Mouse (Mus musculus): Measurements from ENCODE around the gene Zbtb20.

The Zbtb20 gene

DNA sequence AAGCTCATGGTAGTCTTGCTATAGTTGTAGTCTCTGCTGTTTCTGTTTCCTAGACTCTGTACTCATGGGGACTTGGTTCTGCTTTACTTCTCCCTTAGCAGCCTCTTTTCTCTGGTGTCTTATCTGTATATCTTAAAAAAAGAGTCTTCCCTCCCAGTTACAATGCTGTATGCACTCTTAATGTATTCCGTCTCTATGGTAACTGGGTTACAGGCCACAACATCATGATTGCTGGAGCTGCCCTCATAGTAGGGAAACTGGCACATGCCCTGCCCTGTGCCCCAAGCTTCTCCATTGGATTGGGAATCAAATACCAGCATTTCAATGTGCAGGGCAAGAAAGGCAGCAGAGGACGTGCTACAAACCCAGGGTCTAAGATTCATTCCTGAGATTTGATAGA is 567.4 kb downstream of the Zbtb20 start:
- DNase-seq (ENCODE audit: low spot score in 2 of 2): no peak

DNA sequence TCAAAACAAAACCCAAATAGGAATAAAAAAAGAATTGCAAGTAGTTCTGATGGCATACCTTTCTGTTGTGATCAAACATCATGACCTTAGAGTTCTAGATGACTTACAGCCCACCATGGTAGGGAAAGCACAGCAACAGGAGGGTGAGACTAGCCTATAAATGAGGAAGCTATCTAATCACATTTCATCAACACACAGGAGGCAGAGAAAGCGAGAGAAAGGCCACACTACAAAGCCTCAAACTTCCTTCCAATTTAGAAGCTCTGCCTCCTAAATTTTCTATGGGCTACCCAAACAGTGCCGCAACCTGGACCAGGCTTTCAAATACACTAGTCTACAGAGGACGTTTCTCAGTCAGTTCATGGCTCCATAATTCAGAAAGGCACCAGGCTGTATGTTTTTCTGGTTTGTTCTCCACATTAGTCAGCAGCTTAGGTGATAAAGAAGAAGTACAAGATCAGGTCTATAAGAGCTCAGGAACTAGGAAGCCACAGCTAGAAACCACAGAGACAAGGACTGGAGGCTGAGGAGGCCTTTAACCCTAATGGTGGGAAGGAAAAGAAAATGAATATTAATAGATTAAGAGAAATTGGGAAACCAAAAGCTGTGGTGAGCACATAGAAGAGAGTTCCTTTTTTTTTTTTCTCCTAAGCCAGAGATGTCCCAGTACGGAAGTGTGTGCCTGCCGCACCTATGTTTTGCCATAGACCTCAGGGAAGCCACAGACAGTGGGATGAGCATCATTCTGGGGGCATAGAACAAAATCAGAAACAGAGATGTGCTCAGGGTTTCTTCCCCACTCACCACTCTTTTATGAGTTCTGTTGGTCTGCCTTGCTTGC is 572.7 kb downstream of the Zbtb20 start:
- no peak for DNase-seq (ENCODE audit: low spot score in 2 of 2)

DNA sequence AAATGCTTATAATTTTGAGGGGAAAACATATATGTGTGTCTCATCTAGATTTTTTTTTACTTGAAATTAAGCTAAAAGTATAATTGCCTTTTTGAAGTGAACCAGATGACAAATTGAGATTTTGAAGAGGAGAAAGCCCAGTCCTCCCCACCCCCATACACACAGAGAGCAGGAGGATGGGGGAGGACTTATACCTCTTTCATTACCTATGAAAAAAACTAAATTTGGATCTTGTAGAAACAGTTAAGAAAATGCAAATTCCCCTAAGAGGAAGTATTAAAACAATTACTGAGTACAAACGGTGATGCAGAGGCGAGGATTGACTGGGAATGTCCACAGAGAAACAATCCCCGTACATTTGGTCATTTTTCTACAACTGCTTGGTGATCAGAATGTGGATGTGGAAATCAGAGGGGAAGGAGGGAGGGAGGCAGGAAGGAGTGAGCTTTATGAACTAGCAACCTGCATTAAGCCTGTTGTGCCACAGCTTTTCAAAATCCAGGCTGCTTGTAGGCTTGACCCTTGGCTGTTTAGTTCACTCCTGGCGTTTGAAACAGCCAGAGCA is 578.8 kb downstream of the Zbtb20 start:
- no peak for DNase-seq (ENCODE audit: low spot score in 2 of 2)

DNA sequence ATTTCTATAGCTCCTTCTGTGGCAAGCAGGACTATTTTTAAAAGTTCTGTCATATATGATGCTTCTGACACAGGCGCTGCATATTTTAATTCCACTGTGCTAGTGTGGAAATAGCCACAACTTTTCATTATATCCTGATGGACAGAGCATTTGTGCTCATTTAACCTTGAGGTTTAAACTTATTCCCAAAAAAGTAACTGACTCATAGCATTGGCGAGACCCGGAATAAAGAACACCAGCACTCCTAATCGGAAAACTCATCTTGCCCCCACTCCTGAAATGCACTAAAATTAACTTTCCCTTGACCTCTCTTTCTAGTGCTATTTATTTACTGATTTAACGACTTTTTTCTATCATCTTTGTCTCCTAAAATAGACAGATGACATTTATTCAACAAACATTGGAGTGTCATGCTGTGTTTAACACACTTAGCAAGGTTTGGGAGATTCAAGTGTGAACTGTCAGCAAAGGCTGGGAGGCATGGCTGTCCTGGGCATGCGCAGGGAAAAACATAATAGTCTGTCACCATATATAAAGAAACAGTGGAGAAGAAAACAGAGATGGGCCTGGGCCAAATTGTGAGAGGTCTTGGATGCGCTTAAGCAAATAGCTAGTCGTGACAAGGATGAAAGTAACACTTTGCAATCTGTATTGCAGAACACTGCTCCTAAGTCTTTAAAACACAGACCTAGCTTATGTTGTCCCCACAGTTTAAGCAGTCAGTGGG is 580.9 kb downstream of the Zbtb20 start:
- DNase-seq (ENCODE audit: low spot score in 2 of 2): no peak

DNA sequence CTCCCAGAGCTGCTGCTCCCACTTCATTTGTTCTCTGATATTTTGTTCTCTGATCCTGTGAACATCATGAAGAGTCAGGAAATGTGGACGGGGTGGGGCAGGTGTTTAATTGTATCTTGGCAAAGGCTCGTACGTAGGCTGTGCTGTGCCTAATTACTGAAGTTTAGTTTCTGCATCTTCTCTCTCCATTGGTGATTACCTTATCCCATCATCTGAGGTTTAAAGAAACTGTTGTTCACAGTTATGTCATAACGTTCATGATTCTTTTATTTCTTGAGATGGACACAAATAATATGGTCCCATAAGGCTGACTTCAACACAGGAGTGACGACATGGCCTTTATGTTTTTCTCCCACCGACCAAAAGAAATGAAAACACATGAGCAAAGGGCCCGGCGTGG is 582.1 kb downstream of the Zbtb20 start:
- DNase-seq (ENCODE audit: low spot score in 2 of 2): no peak

DNA sequence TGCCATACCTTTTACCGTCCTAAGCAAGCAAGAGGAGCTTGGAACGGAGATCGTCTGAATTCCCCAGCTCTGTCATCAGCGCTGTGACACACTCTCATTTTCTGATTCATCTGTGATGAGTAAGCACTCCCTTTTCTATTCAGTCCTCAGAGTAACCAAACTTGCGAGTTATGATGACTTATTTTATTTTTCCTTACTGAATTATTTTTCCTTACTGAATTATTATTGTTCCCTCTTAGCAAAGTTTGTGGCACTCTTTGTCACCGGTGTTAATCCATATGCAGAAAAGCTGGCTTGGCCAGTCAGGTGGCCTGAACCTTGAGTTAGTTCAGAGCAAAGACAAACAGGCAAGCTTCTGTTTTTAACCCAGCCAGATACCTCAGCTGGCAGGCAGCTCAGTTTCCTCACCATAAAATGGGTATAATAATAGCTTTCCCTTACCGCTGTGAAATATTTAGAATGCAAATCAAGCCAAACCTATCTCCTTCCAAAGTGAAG is 583.1 kb downstream of the Zbtb20 start:
- DNase-seq (ENCODE audit: low spot score in 2 of 2): no peak

DNA sequence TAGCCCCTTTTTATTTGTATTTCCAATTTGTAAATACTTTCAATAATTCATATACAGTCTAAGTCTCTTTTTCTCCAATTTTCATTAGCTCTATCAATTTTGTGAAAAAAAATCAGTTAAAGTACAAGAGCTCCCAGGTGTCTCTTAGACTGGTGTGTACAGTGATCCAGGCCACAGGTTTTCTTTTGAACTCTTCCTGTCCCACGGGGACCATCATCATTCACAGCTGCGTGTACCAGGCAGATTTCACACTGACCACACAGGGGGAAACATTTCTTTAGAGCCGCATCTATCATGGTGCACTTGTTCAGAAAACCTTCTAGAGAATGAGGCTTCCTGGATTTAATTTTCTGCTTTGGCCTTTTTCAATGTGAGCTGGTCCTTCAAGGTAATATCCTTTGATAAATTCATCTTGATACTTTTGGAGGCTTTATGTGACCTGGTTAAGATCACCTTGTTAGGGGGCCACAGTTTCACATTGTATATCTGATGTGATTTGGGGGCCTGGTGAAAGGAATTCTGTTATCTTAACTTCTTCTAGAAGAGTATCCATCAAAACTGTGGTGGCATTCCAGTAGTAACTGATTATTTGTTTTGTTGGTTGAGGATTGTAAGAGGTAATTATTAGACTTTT is 586.2 kb downstream of the Zbtb20 start:
- DNase-seq (ENCODE audit: low spot score in 2 of 2): no peak

DNA sequence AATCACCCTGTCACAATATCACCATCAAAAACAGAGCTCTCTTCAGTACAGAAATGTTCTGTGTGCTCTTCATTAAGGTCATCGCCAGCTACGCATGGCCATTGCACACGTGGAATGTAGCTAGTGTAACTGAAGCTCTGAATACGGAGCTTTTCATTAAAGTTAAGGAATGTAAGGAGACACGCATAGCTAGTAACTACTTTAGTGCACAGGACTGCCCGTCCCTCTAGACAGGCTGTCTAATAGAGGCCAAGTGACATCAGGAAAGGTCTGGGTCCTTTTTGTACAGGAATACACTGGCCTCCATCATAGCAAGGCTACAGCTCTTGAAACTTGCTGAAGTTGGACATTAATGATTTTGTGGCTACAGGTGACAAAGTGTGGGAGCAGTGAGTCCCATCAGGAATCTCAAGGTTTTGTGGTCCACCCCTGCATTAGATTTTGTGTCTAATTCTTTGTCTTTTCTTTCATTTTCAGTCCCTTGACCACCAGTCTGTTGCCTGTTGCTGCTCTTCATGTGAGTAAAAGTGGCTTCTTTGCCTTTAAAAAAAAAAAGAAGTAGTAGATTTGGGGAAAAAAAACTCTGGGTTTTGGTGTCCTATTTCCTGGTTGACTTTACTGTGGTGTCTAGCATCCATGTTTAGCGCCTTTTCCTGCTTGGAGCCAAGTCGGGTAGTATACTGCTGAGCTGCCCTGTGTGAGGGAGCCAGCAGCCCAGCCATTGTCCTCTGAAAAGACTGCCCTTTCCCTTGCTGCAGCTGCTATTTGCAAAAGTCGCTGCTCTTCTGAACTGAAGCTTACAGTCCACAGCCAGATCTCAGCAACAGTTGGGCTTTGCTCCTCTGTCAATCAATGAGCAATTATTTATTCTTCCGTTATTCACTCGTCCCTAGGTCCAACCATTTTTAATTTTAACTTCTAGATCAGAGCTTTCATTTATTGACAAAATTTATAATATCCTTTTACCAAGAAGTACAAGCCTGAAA is 587.1 kb downstream of the Zbtb20 start:
- no peak for DNase-seq (ENCODE audit: low spot score in 2 of 2)

DNA sequence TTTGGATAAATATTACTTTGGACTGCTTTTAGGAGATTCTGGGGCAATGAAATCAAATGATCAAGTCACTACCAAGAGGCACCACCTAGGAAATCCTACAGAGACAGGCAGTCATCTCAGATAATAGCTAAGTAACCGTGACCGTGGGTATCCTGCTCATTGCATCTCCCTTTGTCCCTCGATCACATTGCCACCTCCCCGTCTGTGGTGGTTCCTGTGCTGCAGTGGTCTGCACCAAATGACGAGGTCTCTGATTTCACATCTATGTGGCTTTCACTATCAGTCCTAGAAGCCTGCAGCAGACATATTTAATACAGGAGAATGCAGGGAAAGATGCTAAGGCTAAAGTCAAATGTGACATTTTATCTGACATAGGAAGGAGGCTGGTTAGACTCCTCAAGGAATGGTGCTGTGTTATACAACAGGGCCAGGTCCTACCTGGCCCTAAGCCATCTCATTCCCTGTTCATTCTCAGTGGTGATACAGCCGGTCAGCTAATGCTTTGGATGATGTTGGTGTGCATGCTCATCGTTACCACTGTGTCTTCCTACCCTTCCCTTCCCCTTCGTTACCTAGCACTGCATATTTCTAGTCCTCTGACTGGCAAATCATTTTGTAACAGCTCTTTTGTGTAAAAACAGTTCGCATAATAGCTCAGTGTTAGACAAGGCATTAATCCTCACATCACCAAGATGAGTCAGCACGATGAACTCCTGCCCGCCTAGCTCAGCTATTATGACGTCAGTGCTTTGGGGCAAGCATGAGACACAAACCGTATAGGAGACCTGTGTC is 588.2 kb downstream of the Zbtb20 start:
- DNase-seq (ENCODE audit: low spot score in 2 of 2): no peak

DNA sequence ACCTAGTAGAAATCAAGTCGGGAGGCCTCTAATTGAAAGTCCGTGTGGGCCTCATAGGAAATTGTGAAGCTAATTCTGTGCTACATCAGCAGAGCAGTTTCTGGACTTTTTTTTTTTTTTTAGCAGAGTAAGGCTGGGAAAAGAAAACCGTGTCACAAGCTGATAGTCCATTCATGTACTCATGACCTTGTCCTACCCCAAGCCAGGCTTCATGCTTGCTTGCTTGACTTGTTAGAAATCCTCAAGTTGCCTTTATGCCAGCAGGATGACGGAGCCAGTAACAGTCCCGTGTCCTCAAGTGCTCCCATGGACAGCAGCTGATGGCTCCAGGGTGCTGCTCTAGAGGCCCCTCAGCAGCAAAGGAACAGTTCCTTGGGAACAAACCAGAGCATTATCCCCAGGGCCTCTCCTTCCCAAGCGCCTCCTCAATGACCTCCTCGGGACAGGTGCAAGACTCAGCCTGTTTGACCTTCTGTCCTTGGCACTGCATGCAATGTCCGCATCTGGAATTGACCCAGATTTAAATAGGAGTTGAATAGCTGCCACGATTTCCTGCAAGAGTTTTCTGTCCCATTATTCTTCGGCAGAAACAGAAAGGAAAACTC is 588.9 kb downstream of the Zbtb20 start:
- peak in 1 of 2 experiments; percentile 47 for DNase-seq (ENCODE audit: low spot score in 2 of 2)

DNA sequence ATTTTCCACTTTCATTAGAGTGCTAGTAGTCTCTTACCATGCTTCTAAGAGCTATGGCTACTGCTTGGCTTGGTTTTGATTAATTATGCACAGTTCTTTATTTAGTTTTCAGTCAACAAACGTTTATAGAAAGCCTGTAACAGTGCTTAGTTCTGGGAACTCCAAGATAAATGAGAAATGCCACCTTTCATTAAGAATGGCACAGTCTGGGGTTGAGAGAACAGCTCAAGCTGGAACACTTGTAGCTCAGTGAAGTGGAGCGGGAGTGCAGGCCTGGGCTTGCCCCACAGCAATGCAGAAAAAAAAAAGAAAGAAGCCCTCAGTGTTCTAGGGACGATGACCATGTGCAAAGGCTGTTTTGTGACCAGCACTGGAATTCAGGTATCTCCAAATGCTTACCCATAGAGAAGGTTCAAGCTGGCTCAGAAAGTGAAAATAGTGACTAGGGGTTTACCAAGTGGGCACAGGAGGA is 589.7 kb downstream of the Zbtb20 start:
- DNase-seq (ENCODE audit: low spot score in 2 of 2): no peak

DNA sequence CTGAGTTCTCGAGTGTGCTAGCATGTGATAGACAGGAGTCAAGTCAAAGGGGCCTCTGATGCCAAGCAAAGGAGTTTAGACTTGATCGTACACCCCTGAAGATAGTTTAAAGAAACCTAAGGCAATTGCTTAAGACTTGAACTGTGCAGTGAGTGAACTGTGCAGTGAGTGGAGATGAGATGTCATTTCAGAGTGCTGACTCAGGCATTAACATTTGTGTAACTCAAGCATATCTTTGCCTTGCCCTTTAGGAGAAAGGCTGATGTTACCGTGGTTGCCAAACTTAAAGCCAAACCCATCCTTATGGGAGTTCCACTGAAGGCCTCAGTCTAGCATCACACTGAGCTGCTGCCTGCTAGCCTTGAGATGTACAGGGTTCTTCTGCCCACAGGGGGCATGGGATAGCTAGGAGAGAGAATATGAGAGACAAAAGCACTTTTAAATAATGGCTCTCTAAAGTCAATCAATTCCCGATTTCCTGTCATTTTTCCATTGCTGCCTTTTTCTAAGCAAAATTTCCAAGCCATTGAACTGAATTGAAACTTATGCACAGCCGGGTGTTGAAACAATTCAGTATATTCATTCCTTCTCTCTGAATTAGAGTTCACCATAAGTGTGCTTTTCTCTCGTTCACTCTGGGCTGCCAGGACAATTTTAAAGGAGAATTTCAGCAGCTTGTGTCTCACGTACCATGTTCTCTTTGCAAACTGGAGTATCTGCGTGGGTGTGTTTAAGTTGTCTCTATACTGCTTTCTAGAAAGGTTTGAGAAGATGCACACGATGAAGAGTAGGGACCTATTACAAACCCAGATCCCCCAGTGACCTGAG is 590.5 kb downstream of the Zbtb20 start:
- DNase-seq (ENCODE audit: low spot score in 2 of 2): no peak

DNA sequence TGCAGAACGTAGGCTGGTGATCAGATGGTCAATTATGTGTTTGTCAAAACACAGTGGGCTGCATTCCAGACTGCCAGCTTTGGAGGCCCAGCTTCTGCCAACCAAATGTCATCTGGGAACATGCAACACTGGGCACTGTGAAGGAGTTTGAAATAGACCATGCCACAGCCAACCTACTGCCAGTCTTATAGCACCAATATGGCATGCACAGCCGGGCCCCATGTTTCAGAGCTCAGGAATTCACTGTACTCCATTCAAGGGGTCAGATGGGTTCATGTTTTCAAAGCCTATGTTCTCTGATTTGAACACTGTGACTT is 591.0 kb downstream of the Zbtb20 start:
- DNase-seq (ENCODE audit: low spot score in 2 of 2): peak in 1 of 2 experiments; percentile 18

DNA sequence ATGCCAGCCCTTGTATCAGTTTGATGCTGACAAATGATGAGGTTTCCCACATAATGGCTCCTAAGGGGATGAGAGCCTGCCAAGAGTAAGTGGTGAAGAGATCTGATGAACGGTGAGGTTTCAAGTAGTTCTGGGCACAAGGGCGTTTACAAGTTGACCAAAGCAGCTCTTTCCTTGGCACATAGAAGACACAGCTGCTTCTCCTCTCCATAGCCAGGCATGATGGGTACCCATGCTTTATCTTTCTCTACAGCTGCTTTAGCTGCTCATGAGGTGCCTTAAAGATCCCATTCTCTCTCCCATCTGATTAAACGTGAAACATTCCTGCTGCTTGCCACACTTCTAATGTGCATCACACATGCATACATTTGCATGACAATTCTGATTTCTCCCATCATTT is 595.4 kb downstream of the Zbtb20 start:
- DNase-seq (ENCODE audit: low spot score in 2 of 2): no peak

DNA sequence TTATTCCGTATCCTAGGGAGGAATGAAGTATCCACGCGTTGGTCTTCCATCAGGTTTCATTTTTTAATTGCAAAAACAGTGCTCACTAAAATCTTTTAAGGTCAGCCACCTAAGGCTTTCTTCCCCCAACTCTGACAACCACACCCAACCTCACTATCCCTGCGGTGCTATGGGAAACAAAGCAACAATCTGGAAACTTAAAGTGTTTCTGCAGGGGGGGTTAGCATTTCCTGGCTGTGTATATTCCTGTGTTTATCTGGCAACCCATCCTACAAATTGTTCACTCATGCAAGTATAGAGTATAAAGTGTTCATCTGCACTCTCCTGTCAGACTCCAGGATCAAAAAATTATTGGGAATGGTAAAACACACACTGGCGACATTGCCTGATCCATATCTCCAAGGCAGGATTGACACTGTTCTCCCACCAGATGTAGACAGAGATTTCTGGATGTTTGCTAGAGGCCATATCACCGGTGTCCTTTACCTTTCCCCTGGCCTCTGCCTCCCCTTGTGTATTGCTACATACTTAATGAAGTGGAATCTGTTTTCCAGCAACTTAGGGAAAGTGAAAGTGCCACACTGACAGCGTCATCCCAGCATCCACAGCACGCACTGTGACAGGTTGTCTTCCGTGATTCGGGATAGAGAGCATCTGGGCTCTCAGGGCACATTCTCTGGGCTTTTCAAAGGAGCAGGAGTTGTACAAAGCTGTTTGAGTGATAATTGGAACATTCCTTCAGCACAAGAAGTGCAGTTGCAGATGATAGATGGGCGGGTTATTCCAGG is 599.5 kb downstream of the Zbtb20 start:
- no peak for DNase-seq (ENCODE audit: low spot score in 2 of 2)

DNA sequence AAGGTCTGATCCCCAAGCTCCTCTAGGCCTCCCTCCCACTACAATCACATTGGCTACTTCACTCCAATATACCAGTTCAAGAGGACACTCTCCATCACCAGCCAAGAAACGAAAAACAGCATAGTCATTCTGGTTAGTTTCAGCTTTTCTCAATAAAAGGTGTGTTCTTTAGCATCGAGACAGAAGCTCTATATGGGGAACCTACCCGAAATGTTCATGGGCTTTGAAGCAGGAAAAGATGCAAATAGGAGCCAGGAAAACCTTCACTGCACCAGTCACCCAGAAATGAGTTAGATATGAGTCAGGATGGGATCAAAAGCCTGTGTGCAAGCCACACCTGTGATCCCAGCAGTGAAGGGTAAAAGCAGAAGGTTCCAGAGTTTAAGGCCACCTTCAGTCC is 601.2 kb downstream of the Zbtb20 start:
- DNase-seq (ENCODE audit: low spot score in 2 of 2): no peak

DNA sequence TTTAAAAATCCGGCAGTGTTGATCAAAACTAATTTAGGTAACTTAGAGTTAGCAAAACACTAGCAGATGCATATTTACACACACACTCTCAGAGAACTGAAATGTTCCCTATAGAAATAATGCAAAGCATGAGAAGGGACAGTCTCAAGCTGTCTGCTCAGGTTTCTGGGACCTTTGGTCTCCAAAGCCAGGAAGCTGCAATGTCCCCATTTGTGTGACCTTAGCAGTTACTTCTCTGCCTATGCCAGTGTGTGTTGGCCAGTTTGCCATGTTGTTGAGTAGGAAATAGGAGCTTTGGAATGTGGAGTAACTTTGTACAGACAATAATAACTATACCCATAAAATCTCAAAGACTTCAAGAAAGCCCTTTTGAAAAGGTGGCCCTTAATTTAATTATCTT is 602.7 kb downstream of the Zbtb20 start:
- DNase-seq (ENCODE audit: low spot score in 2 of 2): no peak

DNA sequence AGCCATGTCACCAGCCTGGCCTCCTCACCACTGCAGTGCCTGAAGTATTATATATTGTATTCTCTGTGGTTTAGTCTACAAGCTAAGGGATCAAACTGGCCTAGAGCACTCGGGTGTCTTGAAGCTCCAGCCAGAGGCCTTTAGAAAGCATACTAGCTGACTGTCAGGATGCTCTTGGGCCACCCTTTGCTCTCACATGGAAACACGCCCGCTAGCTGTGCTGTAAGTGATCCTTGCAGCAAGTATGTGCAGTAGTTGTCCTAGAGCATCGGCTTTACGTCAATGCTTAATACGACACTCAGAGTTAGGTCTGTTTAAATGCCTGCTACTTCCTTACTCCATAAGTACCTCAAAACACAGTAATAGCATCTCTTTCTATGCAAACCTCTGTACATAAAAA is 604.9 kb downstream of the Zbtb20 start:
- DNase-seq (ENCODE audit: low spot score in 2 of 2): no peak
